16 mouse cellular contexts compared by ENCODE assay signal in the genomic region with DNA sequence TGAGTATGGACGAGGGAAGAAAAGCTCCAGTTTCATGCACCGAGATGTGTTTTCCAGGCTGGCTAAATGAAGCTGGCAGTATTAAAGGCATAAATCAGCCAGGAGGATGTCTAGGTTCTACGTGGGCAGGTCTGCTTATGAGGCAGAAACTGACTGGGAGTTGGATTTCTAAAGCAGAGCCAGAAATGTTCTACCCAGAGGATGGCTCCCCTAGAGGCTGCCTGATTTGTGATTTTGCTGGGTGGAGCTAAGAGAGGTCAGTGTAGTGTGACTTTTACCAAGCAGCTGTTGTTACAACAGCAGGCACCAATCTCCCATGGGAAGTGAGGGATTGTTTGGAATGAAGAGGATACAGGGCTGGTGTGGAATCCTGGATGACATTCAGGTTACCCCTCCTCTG.
A peak's percentile ranks its signal among the peaks of the same experiment; 100 is the strongest.
DNase-seq lines count a peak whose midpoint lies in the region; ATAC-seq and TF ChIP-seq lines count a peak whose summit lies in the region.
"Had no signal": no experiment of that assay in that cellular context is flagged by ENCODE, and none has a peak within 500 bp of the region (broad histone marks: within the 10 kb centered on the region; RNA-seq: fewer than 3 reads in every experiment).

No protein-coding gene starts in this region.

- no peaks in the 10 kb centered on the region for H3K36me3 ChIP-seq in kidney, postnatal 0 days (ENCODE audit: insufficient read depth, low read length)
- H3K36me3 ChIP-seq in neural tube, embryonic 13.5 days: no peaks in the 10 kb centered on the region
- no peaks in the 10 kb centered on the region for H3K36me3 ChIP-seq in forebrain, embryonic 14.5 days (ENCODE audit: control insufficient read depth, insufficient read depth, low read length)
- H3K36me3 ChIP-seq: liver, embryonic 15.5 days had no signal

- peak; percentile 7 for DNase-seq in embryo, embryonic 11 days
- no peak for DNase-seq in embryo, embryonic 10.5 days (ENCODE audit: low spot score)
- DNase-seq in kidney, postnatal 0 days (ENCODE audit: low spot score): peak; percentile 92
- DNase-seq in kidney, postnatal 36 days: no peak
- no peak for DNase-seq in neural tube, embryonic 10.5 days (ENCODE audit: extremely low spot score, low spot score)
- DNase-seq in skeletal muscle tissue, adult 2 months (ENCODE audit: low read depth, low spot score): peak; percentile 16
- DNase-seq in forebrain, embryonic 14.5 days (ENCODE audit: low spot score): no peak
- DNase-seq: adrenal gland, postnatal 36 days; cerebellum, adult 11 months; heart, postnatal 4 days; kidney, adult 9 months; thymus, adult 2 months had no signal

- H3K27me3 ChIP-seq in kidney, postnatal 0 days (ENCODE audit: insufficient read depth, low read length): no peaks in the 10 kb centered on the region
- 0 out of 2 replicates have a peak, but pooled peaks cover 2% of the 10 kb centered on the region for H3K27me3 ChIP-seq in neural tube, embryonic 13.5 days
- no peaks in the 10 kb centered on the region for H3K27me3 ChIP-seq in forebrain, embryonic 14.5 days (replicated peaks; ENCODE audit: control insufficient read depth, insufficient read depth, low read length)
- H3K27me3 ChIP-seq: liver, embryonic 15.5 days; megakaryocyte, embryonic 14.5 days had no signal

- H3K27ac ChIP-seq in kidney, postnatal 0 days: no peak overlapping the region
- H3K27ac ChIP-seq in neural tube, embryonic 13.5 days (replicated peaks): no peak overlapping the region
- no peak overlapping the region for H3K27ac ChIP-seq in forebrain, embryonic 14.5 days (ENCODE audit: low read depth, low read length)
- H3K27ac ChIP-seq: liver, embryonic 15.5 days had no signal

- no peak overlapping the region for H3K9ac ChIP-seq in kidney, postnatal 0 days (ENCODE audit: low read depth, low read length)
- no peak overlapping the region for H3K9ac ChIP-seq in neural tube, embryonic 13.5 days
- H3K9ac ChIP-seq in forebrain, embryonic 14.5 days (ENCODE audit: low read length): no peak overlapping the region
- H3K9ac ChIP-seq: liver, embryonic 15.5 days had no signal

- no peaks in the 10 kb centered on the region for H3K9me3 ChIP-seq in kidney, postnatal 0 days (replicated peaks; ENCODE audit: low read length)
- H3K9me3 ChIP-seq in neural tube, embryonic 13.5 days: no peaks in the 10 kb centered on the region
- no peaks in the 10 kb centered on the region for H3K9me3 ChIP-seq in forebrain, embryonic 14.5 days (replicated peaks; ENCODE audit: control insufficient read depth, low read length)
- H3K9me3 ChIP-seq: liver, embryonic 15.5 days; megakaryocyte, embryonic 14.5 days had no signal

- H3K4me2 ChIP-seq in kidney, postnatal 0 days (ENCODE audit: low read length): no peak overlapping the region
- H3K4me2 ChIP-seq in neural tube, embryonic 13.5 days: no peak overlapping the region
- H3K4me2 ChIP-seq in forebrain, embryonic 14.5 days (ENCODE audit: low read length): no peak overlapping the region
- H3K4me2 ChIP-seq: liver, embryonic 15.5 days had no signal

- no peaks in the 10 kb centered on the region for H3K4me1 ChIP-seq in kidney, postnatal 0 days (replicated peaks; ENCODE audit: insufficient read depth, low read length)
- H3K4me1 ChIP-seq in neural tube, embryonic 13.5 days (replicated peaks): peaks cover 13% of the 10 kb centered on the region
- no peaks in the 10 kb centered on the region for H3K4me1 ChIP-seq in forebrain, embryonic 14.5 days (ENCODE audit: control insufficient read depth, insufficient read depth, low read length)
- H3K4me1 ChIP-seq: liver, embryonic 15.5 days; megakaryocyte, embryonic 14.5 days had no signal

- H3K4me3 ChIP-seq in kidney, postnatal 0 days (replicated peaks; ENCODE audit: low read depth, low read length): no peak overlapping the region
- no peak overlapping the region for H3K4me3 ChIP-seq in neural tube, embryonic 13.5 days
- no peak overlapping the region for H3K4me3 ChIP-seq in forebrain, embryonic 14.5 days (ENCODE audit: low read depth, low read length)
- H3K4me3 ChIP-seq: liver, embryonic 15.5 days; megakaryocyte, embryonic 14.5 days; myocyte had no signal

- 22% methylated on average over 3 of the region's 3 CpGs for WGBS in kidney, postnatal 0 days
- 48% methylated on average over 3 of the region's 3 CpGs for WGBS in neural tube, embryonic 13.5 days
- WGBS in forebrain, embryonic 14.5 days: 76% methylated on average over 3 of the region's 3 CpGs

- peak; percentile 51 for TF ChIP-seq CTCF in kidney, postnatal 0 days (IDR thresholded peaks at IDR 0.05; ENCODE audit: low read depth)

- peak; percentile 91 for ATAC-seq in kidney, postnatal 0 days (replicated peaks; ENCODE audit: low FRiP score, low read depth)
- peak; percentile 27; the same call in 1 of the 2 replicates for ATAC-seq in neural tube, embryonic 13.5 days (ENCODE audit: low read depth)
- no peak for ATAC-seq in forebrain, embryonic 14.5 days

Comparison
In these comparisons a context has a peak if more than half of its experiments do, and no peak if none do; other contexts are left out.
1. DNase-seq: peak in embryo, embryonic 11 days (single experiment), kidney, postnatal 0 days (single experiment) and skeletal muscle tissue, adult 2 months (single experiment); none in embryo, embryonic 10.5 days (single experiment), kidney, postnatal 36 days (0 of 2), neural tube, embryonic 10.5 days (single experiment) and forebrain, embryonic 14.5 days (single experiment).